Mouse (Mus musculus) embryonic facial prominence, embryonic 11.5 days (tissue): ENCODE results near the gene Hopx. TPM values are rescaled to one million over a fixed set of nuclear protein-coding genes. Genes with fewer than 3 reads are reported as not detected.

Experiments
- ATAC-seq: fragments of 200-750 bp; cut with Nextera tagmentation; replicated peaks from 2 replicates; pipeline ENCODE4 v1.8.0; 2017; ENCODE audit warnings: low read depth; ENCODE audit not compliant: insufficient number of reproducible peaks, low FRiP score, low TSS enrichment
- DNase-seq: peaks from one replicate; pipeline ENCODE4 v3.0.0-alpha.2; 2015; ENCODE audit warnings: low spot score
- H3K27ac ChIP-seq: fragments of 300-500 bp; sonication (generic); replicated peaks from 2 replicates; pipeline ENCODE4 v1.5.1; 2014; ENCODE audit warnings: mild to moderate bottlenecking, low read depth, low read length, control low read depth
- H3K27me3 ChIP-seq: fragments of 300-500 bp; sonication (generic); 2 replicates; pipeline ENCODE4 v1.6.1; 2014; ENCODE audit warnings: mild to moderate bottlenecking, low read length, moderate library complexity, mixed read lengths; ENCODE audit not compliant: control insufficient read depth, insufficient read depth
- H3K36me3 ChIP-seq: fragments of 300-500 bp; sonication (generic); replicated peaks from 2 replicates; pipeline ENCODE4 v1.6.1; 2014; ENCODE audit warnings: low read depth, mild to moderate bottlenecking, low read length, moderate library complexity, mixed read lengths; ENCODE audit not compliant: control insufficient read depth, insufficient read depth
- H3K4me1 ChIP-seq: fragments of 300-500 bp; sonication (generic); 2 replicates; pipeline ENCODE4 v1.6.1; 2014; ENCODE audit warnings: low read length, mixed read lengths; ENCODE audit not compliant: control insufficient read depth, insufficient read depth
- H3K4me2 ChIP-seq: fragments of 300-500 bp; sonication (generic); 2 replicates; pipeline ENCODE4 v1.6.1; 2014; ENCODE audit warnings: low read depth, mild to moderate bottlenecking, control low read depth, low read length, moderate library complexity
- H3K4me3 ChIP-seq: fragments of 300-500 bp; sonication (generic); 2 replicates; pipeline ENCODE4 v1.5.1; 2014; ENCODE audit warnings: low read depth, low read length, control low read depth
- H3K9ac ChIP-seq: fragments of 300-500 bp; sonication (generic); replicated peaks from 2 replicates; pipeline ENCODE4 v1.6.1; 2014; ENCODE audit warnings: mild to moderate bottlenecking, control low read depth, low read length
- H3K9me3 ChIP-seq: fragments of 300-500 bp; sonication (generic); replicated peaks from 2 replicates; pipeline ENCODE4 v1.6.1; 2016; ENCODE audit warnings: mild to moderate bottlenecking, low read length, inconsistent platforms, mixed read lengths; ENCODE audit not compliant: control insufficient read depth
- WGBS: fragments of 180-500 bp; shearing (Covaris S2); extraction: QIAGEN DNeasy Blood & Tissue Kit; methylation state at CpG from one replicate; pipeline ENCODE4 v1.1.7; 2014; 5-methylcytosine and 5-hydroxymethylcytosine counted together
- polyA plus RNA-seq: library from polyadenylated mRNA; unstranded; fragments of >200 nt; fragmentation: Nextera tagmentation; extraction: Ambion mirVana; gene quantifications from 2 replicates; pipeline ENCODE4 v1.2.1, GENCODE M21; 2014

The Hopx gene
- polyA plus RNA-seq, 1 experiment from 2014 or later: 0.31 TPM

DNA sequence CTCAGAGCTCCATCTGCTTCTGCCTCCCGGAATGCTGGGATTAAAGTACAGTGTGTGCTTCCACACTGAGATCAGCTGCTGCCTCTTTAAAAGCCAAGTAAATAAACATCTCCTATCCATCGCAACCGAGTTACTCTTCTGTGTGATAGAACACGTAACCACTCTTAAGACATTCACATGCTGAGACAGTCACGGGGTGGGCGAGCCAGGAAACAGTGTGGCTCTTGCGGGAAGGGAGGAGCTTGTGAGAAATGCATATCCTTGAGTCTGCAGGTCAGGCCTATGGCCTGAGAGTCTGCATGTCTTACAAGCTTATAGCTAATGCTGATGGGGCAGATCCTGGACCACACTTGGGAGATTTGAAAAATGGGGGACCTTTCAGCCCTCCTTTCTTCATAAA is 28.4 kb downstream of the Hopx start:
- no peak for ATAC-seq
- H3K4me3 ChIP-seq: no peak overlapping the region

DNA sequence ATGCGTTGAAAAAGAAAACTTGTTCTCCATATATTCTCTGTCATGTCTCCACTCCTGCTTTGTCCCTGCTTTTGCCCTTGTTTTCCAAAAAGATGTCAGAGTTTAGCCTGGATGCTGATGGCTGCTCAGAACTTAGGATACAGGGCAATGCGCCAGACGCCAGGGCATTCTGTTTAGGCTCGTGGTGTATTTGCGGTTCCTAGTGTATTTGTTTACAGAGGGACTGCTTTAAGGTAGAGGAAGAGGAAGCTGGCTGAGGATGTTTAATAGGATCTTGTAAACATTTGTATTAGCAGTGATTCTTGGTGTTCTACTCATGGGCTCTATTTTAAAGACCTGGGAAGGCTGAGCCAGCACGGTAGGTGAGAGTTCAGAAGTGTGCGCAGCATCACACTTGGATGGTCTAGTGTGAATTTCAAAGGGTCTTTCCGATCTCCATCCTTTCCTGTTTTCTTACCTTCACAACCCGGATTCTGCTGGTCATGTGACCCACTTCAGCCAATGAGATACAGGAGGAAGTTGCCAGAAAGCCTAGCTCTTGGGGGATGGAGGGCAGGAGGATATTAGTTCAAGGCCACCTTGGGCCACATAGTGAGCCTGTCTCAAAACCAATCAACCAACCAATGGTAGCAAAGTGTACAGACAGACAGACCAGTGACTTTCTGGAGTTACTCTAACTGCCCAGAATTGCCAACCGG is 29.0 kb downstream of the Hopx start:
- no peaks in the 10 kb centered on the region for H3K36me3 ChIP-seq
- H3K4me2 ChIP-seq: no peak overlapping the region
- H3K4me3 ChIP-seq: no peak overlapping the region
- H3K27ac ChIP-seq: no peak overlapping the region
- H3K27me3 ChIP-seq: no peaks in the 10 kb centered on the region
- ATAC-seq: no peak
- H3K9ac ChIP-seq: no peak overlapping the region
- DNase-seq: no peak
- no peaks in the 10 kb centered on the region for H3K4me1 ChIP-seq
- 86% methylated on average over 10 of the region's 10 CpGs for WGBS
- no peaks in the 10 kb centered on the region for H3K9me3 ChIP-seq

More for the DNA sequence above, 28.4 kb downstream of the Hopx start:
- Histone ChIP-seq H3K4me2 (no peak overlapping the region), H3K9ac (no peak overlapping the region), H3K27ac (no peak overlapping the region), H3K27me3 (no peaks in the 10 kb centered on the region), H3K9me3 (no peaks in the 10 kb centered on the region), H3K36me3 (no peaks in the 10 kb centered on the region), H3K4me1 (no peaks in the 10 kb centered on the region)
- DNase-seq: no peak
- 88% methylated on average over 7 of the region's 7 CpGs for WGBS

DNA sequence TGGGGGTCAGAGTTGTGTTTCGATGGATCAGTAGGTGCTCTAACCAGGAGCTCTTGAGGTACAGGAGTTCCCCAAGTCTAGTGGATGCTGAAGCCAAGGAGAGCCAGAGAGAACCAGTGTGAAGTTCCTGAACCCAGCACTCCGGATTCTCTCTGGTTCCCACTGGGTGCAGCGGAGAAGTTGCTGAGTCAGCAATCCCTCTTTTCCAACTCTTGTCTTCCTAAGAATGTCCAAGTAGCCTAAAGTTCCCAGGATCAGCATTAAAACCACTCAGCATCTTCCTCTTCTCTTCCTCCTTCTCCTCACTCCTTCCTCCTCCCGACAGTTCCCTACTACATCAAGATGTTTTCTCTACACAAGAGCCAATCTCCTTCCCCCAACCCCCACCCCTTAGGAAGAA is 30.5 kb downstream of the Hopx start:
- no peak overlapping the region for H3K4me2 ChIP-seq
- whole genome bisulfite sequencing: 82% methylated on average over 4 of the region's 4 CpGs
- DNase-seq (no peak), ATAC-seq (no peak)
- H3K4me1 ChIP-seq: no peaks in the 10 kb centered on the region
- no peak overlapping the region for H3K4me3 ChIP-seq
- no peaks in the 10 kb centered on the region for H3K27me3 ChIP-seq
- no peak overlapping the region for H3K27ac ChIP-seq
- no peak overlapping the region for H3K9ac ChIP-seq
- no peaks in the 10 kb centered on the region for H3K9me3 ChIP-seq
- no peaks in the 10 kb centered on the region for H3K36me3 ChIP-seq

DNA sequence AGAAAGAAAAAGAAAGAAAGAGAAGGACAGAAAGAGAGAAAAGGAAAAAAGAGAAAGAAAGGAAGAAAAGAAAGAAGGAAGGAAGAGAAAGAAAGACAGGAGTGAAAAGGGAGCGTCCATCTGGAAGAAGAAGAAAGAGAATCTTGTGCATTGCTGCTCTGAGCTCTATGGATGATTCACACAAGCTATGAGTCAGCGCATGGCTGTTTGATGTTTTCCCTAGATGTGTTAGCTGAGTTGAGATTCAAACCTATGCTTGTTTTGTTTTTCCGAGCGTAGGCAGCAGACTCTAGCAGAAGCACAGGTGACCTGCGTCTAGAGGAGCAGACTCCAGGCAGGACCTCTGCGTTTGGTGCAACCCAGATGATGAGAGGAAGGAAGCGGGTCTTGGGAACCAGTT is 32.2 kb downstream of the Hopx start:
- Histone ChIP-seq H3K4me3 (no peak overlapping the region), H3K9ac (no peak overlapping the region), H3K27me3 (no peaks in the 10 kb centered on the region), H3K9me3 (no peaks in the 10 kb centered on the region), H3K36me3 (no peaks in the 10 kb centered on the region), H3K4me2 (no peak overlapping the region), H3K27ac (no peak overlapping the region), H3K4me1 (no peaks in the 10 kb centered on the region)
- WGBS: 79% methylated on average over 7 of the region's 7 CpGs
- ATAC-seq (no peak), DNase-seq (no peak)

DNA sequence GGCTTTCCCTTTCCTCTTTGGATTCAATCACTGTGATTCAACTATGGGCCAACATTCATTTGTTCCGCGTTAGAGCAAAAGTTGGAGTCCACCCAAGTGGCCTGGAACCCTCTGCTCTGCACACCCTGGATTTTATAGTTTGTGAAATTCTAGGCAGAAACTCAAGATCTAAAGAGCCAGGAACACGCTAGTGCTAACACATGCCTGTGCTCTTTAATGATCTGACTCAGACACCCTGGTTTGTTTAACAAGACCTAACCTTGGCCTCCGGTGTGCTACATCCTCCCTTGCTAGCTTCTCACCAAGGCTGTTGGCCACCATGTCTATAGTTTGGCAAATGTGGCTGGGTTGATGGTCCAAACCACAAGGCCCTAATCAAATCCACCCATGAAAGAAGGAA is 34.2 kb downstream of the Hopx start:
- Histone ChIP-seq H3K27me3 (no peaks in the 10 kb centered on the region), H3K4me3 (no peak overlapping the region), H3K9me3 (no peaks in the 10 kb centered on the region), H3K27ac (no peak overlapping the region), H3K4me1 (no peaks in the 10 kb centered on the region), H3K9ac (no peak overlapping the region), H3K4me2 (no peak overlapping the region), H3K36me3 (no peaks in the 10 kb centered on the region)
- ATAC-seq: no peak
- WGBS: 92% methylated on average over 4 of the region's 4 CpGs
- DNase-seq: no peak

- ATAC-seq: no peak
- no peaks in the 10 kb centered on the region for H3K4me1 ChIP-seq
- no peaks in the 10 kb centered on the region for H3K36me3 ChIP-seq
- H3K27me3 ChIP-seq: no peaks in the 10 kb centered on the region
- H3K9ac ChIP-seq: no peak overlapping the region
- DNase-seq: no peak
- no peak overlapping the region for H3K4me3 ChIP-seq
- no peak overlapping the region for H3K27ac ChIP-seq
- H3K4me2 ChIP-seq: no peak overlapping the region
- no peaks in the 10 kb centered on the region for H3K9me3 ChIP-seq
- 88% methylated on average over 4 of the region's 4 CpGs for WGBS
These were observed 39.0 kb downstream of the Hopx start for GRCm38 (mm10) chr5:77075951-77076350.

- WGBS: 80% methylated on average over 2 of the region's 2 CpGs
- Histone ChIP-seq H3K4me2 (no peak overlapping the region), H3K9ac (no peak overlapping the region), H3K27me3 (no peaks in the 10 kb centered on the region), H3K4me1 (no peaks in the 10 kb centered on the region), H3K27ac (no peak overlapping the region), H3K9me3 (no peaks in the 10 kb centered on the region), H3K36me3 (no peaks in the 10 kb centered on the region), H3K4me3 (no peak overlapping the region)
- ATAC-seq (no peak), DNase-seq (no peak)
These were observed 40.0 kb downstream of the Hopx start for GRCm38 (mm10) chr5:77074914-77075313.

DNA sequence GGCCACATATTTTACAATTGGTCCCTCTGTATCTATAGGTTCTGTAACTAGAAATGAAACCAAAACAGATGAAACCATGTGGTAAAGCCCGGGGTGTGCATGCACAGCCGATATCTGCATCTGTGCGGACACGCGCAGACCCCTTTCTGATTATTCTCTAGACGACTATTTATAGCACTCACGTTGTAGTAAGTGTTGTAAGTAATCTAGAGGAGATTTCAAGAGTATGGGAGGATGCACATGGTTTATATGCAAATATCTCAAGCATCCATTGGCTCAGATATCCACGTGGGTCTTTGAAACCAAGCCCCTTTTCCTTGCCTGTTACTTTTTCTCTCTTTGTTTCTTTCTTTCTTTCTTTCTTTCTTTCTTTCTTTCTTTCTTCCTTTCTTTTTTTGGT is 41.1 kb downstream of the Hopx start:
- 89% methylated on average over 8 of the region's 8 CpGs for WGBS
- H3K27me3 ChIP-seq: no peaks in the 10 kb centered on the region
- no peak for DNase-seq

More for the DNA sequence above, 41.1 kb downstream of the Hopx start:
- Histone ChIP-seq H3K9ac (no peak overlapping the region), H3K4me3 (no peak overlapping the region), H3K27ac (no peak overlapping the region), H3K4me1 (no peaks in the 10 kb centered on the region), H3K9me3 (no peaks in the 10 kb centered on the region), H3K36me3 (no peaks in the 10 kb centered on the region), H3K4me2 (no peak overlapping the region)
- no peak for ATAC-seq
